Mouse (Mus musculus) limb, embryonic 10.5 days (tissue): ENCODE results near the gene Rnf185. TPM values are rescaled to one million over a fixed set of nuclear protein-coding genes. Genes with fewer than 3 reads are reported as not detected.
A peak's percentile ranks its signal among the peaks of the same experiment; 100 is the strongest.

Experiments
- DNase-seq: peaks from one replicate; pipeline ENCODE4 v3.0.0-alpha.2; 2017; ENCODE audit warnings: low spot score
- H3K27ac ChIP-seq: fragments of 300-500 bp; sonication (generic); 2 replicates; pipeline ENCODE4 v1.5.1; 2016; ENCODE audit warnings: mild to moderate bottlenecking
- H3K27me3 ChIP-seq: fragments of 300-500 bp; sonication (generic); 2 replicates; pipeline ENCODE4 v1.6.1; 2016; ENCODE audit warnings: low read depth, mild to moderate bottlenecking; ENCODE audit not compliant: poor library complexity, severe bottlenecking
- H3K36me3 ChIP-seq: fragments of 300-500 bp; sonication (generic); 2 replicates; pipeline ENCODE4 v1.6.1; 2016; ENCODE audit warnings: mild to moderate bottlenecking, moderate library complexity
- H3K4me1 ChIP-seq: fragments of 300-500 bp; sonication (generic); 2 replicates; pipeline ENCODE4 v1.6.1; 2016
- H3K4me3 ChIP-seq: fragments of 300-500 bp; sonication (generic); 2 replicates; pipeline ENCODE4 v1.5.1; 2016; ENCODE audit warnings: mild to moderate bottlenecking, moderate library complexity
- H3K9me3 ChIP-seq: fragments of 300-500 bp; sonication (generic); replicated peaks from 2 replicates; pipeline ENCODE4 v1.6.1; 2016; ENCODE audit warnings: mild to moderate bottlenecking
- WGBS: fragments of 180-500 bp; shearing (Covaris S2); methylation state at CpG from one replicate; pipeline ENCODE4 v1.1.7; 2016; 5-methylcytosine and 5-hydroxymethylcytosine counted together
- polyA plus RNA-seq: library from polyadenylated mRNA; unstranded; fragments of >200 nt; fragmentation: Nextera tagmentation; extraction: Ambion mirVana; gene quantifications from 2 replicates; pipeline ENCODE4 v1.2.1, GENCODE M21; 2016

The Rnf185 gene
- polyA plus RNA-seq, 1 experiment from 2014 or later: 47.1 TPM

DNA sequence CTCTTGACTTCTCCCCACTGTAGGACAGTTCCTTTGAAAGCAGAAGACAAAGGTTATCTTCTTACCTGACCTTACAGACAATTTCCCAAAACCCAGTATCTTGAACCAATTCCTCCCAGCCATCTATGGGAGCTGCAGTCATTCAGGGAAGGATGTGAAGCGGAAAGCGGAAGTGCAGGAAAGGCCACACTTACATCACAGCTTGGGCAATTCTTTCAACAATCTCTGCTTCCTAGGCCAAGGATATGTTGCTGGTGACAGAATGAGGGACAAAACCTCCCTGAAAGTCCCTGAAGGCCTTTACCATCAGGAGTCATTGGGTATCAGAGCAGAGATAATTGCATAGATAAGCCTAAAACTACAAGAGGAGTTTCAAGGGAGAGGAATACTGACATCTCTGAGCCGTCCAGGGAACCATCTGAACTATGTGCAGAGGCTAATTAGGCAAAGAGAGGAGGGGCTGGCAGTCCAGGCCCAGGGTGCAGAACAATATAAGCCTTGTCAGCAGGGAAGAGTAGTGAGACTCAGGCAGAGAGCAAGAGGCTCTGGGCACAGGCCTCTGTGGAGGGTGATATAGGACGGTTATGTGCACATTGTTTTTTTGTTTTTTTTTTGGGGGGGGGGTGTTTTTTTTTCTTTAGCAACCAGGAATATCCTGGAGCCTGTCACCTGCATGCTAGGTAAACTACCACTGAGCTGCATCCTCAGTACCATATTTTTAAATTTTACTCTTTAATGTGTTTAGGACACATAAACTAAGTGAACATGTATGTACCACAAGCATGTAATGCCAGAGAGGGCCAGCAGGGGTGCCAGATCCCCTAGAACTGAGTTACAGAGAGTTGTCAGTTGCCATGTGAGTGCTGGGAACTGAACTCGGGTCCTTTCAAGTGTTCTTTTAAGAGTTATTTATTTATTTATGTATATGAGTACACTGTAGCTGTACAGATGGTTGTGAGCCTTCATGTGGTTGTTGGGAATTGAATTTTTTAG lies 69.3 kb downstream of the Rnf185 start:
- Histone ChIP-seq H3K9me3 (no peaks in the 10 kb centered on the region), H3K4me1 (0 out of 2 replicates have a peak, but pooled peaks cover 4% of the 10 kb centered on the region), H3K4me3 (no peak overlapping the region), H3K27me3 (no peaks in the 10 kb centered on the region), H3K36me3 (peaks cover 13% of the 10 kb centered on the region), H3K27ac (no peak overlapping the region)
- DNase-seq: no peak
- WGBS: 83% methylated on average over 5 of the region's 5 CpGs

DNA sequence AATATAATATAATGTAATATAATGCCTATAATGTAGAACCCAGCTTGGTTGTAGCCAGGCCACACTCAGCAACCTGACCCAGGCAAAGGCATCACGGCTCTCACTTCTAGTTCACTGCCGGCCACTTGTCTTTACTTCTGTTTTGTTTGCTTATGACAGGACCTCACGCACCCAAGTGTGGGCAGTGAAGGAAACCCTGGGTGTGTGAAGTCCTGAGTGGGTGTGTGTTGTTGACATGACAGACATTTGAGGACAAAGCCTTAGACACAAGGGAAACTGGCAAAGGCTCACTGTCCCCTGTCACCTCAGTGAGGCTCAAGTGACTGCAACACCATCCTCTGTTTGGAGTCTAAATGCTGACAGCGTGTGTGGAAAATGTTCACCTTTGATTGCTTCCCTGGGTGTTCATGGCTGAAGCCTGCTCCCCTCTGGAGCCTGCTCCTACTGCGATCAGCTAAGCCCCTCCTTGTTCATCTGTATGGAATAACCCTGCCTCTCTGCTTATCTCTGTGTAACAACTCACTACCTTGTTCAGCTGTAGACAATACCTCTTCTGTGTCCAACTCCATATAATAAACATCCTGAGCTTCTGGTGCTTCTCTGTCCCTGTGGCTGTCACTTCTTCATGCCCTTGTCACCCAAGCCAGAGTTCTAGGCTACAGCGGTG lies 70.9 kb downstream of the Rnf185 start:
- H3K27ac ChIP-seq: no peak overlapping the region
- H3K9me3 ChIP-seq: no peaks in the 10 kb centered on the region
- WGBS: 94% methylated on average over 6 of the region's 6 CpGs
- DNase-seq: no peak
- H3K36me3 ChIP-seq: peaks cover 13% of the 10 kb centered on the region
- no peaks in the 10 kb centered on the region for H3K27me3 ChIP-seq
- H3K4me3 ChIP-seq: no peak overlapping the region
- no peaks in the 10 kb centered on the region for H3K4me1 ChIP-seq

DNA sequence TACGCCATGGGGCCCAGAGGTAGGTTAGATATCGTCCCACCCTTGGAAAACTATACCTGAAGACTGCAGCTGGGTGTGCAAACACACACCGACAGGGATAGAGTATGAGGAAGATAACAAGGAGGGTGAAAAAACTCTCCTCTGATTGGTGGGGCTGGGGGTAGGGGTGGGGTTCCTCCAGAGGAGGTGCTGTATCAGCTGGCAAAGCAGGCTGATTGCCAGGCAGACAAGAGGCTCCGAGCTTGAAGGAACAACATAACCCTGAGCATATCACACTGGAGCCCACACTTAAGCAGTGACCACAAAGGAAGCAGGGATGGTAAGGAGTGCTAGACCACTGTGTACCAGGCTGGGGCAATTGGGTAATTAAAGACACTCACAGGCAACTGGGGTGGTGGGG lies 72.7 kb downstream of the Rnf185 start:
- Histone ChIP-seq H3K9me3 (no peaks in the 10 kb centered on the region), H3K27ac (no peak overlapping the region), H3K27me3 (no peaks in the 10 kb centered on the region), H3K36me3 (peaks cover 13% of the 10 kb centered on the region), H3K4me1 (peaks cover 17% of the 10 kb centered on the region), H3K4me3 (no peak overlapping the region)
- DNase-seq: no peak
- WGBS: 90% methylated on average over 4 of the region's 4 CpGs

DNA sequence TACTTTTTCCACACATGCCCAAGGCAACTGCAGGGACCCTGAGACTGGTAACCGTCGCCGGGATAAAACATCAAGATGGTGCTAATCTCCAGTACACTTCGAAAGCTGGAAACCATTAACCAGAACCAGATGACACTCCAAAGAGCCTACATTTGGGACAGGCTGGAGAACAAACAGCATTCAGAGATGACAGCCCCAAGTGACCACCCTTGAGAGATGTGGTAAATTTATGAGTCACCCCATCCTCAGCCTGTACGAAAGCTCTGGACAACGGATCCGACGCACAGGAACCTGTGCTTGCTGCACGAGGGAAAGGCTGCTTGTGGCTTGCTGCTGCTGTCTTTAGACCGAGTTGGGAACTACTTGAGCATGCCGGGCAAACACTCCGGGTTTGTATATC lies 77.4 kb downstream of the Rnf185 start:
- peaks cover 54% of the 10 kb centered on the region for H3K4me1 ChIP-seq
- WGBS: 35% methylated on average over 12 of the region's 12 CpGs
- no peaks in the 10 kb centered on the region for H3K9me3 ChIP-seq
- no peaks in the 10 kb centered on the region for H3K27me3 ChIP-seq
- DNase-seq: peak; percentile 46
- peak overlapping the region; percentile 36 for H3K4me3 ChIP-seq
- H3K27ac ChIP-seq: peak overlapping the region; percentile 82
- H3K36me3 ChIP-seq: no peaks in the 10 kb centered on the region

DNA sequence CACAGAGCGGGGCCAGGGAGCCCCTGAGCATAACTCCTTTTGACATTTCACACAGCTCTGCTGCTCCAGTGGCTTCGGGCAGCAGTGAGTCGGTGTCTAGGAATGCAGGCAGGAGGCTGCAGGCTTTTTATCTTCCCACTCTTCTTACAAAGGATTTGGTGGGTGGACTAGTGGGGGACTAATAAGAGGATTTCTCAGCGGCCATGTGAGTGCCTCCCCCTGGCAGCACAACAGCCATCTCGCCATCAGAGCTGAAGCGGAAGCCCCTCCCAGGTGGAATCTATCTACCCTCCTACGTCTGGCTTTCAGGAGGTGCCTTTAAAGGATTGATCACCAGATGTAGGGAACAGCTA lies 77.9 kb downstream of the Rnf185 start:
- Histone ChIP-seq H3K4me3 (peak overlapping the region; percentile 36), H3K9me3 (no peaks in the 10 kb centered on the region), H3K27me3 (no peaks in the 10 kb centered on the region), H3K4me1 (peaks cover 58% of the 10 kb centered on the region), H3K27ac (peak overlapping the region; percentile 82), H3K36me3 (no peaks in the 10 kb centered on the region)
- WGBS: 6% methylated on average over 7 of the region's 7 CpGs
- DNase-seq: peak; percentile 68

DNA sequence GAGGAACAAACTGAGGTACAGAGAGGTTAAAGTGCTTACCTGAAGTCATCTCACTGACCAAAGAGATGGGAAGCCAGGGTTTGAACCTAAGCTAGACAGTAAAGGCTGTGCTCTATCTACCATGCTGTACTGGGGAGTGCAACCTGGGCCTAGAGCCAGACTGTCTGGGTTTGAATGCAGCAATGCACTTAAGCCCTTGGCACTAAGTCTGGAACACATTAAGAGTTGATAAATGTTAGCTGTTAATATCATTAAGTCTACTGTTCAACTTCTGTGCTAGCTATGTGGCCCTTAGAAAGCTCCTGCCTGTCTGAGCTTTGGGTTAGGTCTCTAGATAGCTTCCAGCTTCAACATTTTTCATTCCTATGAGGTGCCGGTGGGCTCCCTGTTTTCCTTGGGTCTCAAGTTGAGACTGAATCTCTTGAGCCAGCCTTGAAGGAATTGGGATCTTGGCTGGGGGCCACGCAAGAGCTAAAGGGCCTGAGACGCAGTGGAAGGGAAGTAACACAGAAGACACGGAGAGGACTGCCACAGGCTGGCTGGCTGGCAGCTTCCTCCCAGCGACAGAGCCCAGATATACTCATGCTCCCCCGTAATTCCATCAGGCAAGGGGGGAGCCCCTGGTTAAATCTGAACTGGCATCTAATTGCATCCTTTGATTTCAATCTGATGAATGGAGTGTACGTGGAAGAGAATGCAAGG lies 78.4 kb downstream of the Rnf185 start:
- no peak for DNase-seq
- peak overlapping the region; percentile 36 for H3K4me3 ChIP-seq
- WGBS: 23% methylated on average over 7 of the region's 7 CpGs

DNA sequence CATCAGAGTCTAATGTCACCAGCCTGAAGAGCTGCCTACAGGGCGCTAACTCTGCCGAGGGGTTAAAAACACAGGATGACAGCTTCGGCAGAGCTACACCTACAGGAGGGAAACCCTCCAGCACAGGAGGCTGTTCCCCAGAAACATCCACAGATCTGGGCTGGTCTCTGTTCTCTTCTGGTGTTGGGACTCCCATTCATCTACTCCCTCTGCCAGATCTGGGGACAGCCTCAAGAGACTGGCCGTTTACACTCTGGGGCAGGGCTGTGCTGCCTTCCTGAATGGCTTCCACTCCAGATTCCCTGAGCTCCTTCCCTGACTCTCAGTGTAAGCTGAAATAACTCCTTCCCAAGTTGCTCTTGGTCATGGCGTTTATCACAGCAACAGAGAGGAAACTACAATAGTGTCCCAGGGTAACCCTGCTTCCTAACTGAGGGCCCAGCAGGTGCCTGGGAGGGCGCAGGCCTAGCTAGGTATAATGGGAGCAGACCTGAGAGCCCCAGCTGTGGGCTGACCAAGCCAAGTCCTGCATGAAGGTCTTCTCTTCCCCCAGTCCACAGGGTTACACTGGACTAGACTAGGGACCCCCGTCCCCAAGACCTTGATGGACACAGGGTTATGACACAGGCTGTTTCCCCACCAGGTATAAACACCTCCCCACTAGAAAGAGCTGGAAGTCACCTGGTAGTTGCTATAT lies 80.4 kb downstream of the Rnf185 start:
- H3K36me3 ChIP-seq: no peaks in the 10 kb centered on the region
- 24% methylated on average over 7 of the region's 7 CpGs for WGBS
- H3K4me1 ChIP-seq: peaks cover 64% of the 10 kb centered on the region
- H3K4me3 ChIP-seq: peak overlapping the region; percentile 61
- no peak for DNase-seq
- peak overlapping the region; percentile 85 for H3K27ac ChIP-seq
- no peaks in the 10 kb centered on the region for H3K9me3 ChIP-seq
- no peaks in the 10 kb centered on the region for H3K27me3 ChIP-seq

More for the DNA sequence above, 78.4 kb downstream of the Rnf185 start:
- Histone ChIP-seq H3K9me3 (no peaks in the 10 kb centered on the region), H3K36me3 (no peaks in the 10 kb centered on the region), H3K4me1 (peaks cover 64% of the 10 kb centered on the region), H3K27ac (peak overlapping the region; percentile 82), H3K27me3 (no peaks in the 10 kb centered on the region)

DNA sequence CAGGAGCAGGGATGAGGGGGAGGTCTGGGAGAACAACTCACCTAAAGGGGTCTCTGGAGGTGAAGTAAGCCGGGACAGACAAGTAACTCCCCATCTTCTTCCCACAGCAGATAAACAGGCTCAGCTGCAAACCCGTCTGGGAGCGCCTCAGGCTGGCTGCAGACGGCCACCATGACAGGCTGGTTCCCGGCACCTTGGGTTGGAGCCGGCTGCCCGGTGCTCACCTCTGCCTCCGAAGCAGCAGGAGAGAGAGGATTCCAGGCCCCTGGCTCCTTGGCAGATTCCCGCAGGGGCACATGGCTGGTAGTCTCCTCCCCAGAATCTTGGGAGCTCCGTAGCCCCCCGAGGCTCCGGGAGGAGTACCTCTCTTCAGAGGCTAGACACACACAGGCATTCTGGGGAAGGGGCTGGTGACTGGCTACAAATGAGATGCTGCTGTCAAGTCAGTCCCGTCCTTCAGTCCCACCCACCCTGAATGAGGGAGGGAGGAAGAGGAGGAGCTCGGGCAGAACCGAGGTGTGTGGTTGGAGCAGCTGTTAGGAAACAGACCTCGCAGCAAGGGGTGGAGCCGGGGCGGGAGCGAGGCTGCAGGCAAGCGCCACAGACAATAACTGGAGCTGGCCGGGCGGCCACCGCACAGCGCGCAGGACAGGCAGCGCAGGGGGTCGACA lies 81.1 kb downstream of the Rnf185 start:
- no peaks in the 10 kb centered on the region for H3K9me3 ChIP-seq
- peak; percentile 92 for DNase-seq
- 3% methylated on average over 27 of the region's 27 CpGs for WGBS
- H3K4me3 ChIP-seq: peak overlapping the region; percentile 61
- peak overlapping the region; percentile 85 for H3K27ac ChIP-seq
- no peaks in the 10 kb centered on the region for H3K27me3 ChIP-seq
- peaks cover 64% of the 10 kb centered on the region for H3K4me1 ChIP-seq
- 0 out of 2 replicates have a peak, but pooled peaks cover 2% of the 10 kb centered on the region for H3K36me3 ChIP-seq

DNA sequence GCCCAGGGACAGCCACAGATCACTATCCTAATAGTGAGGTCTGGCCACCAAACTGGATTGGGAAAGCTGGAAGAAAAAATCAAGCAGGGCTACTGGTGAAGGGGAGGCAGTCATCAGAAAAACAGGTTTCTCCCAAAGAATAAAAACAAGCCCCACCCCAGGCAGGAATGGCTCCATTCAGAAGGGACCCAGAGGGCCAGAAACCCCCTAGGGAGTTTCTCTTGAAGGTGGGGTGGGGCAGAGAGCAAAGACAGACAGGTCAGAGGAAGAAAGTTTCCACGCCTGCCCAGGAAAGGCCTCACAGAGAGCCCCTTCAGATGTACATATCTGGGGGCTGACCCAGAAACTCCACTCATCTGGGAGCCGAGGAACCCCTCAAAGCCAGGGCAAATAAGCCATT lies 82.0 kb downstream of the Rnf185 start:
- 76% methylated on average over 2 of the region's 2 CpGs for WGBS
- Histone ChIP-seq H3K9me3 (no peaks in the 10 kb centered on the region), H3K4me3 (peak overlapping the region; percentile 61), H3K27me3 (no peaks in the 10 kb centered on the region), H3K4me1 (peaks cover 55% of the 10 kb centered on the region), H3K36me3 (0 out of 2 replicates have a peak, but pooled peaks cover 2% of the 10 kb centered on the region), H3K27ac (0 out of 2 replicates have a peak overlapping the region, but pooled peaks have one; percentile 85)
- DNase-seq: no peak

DNA sequence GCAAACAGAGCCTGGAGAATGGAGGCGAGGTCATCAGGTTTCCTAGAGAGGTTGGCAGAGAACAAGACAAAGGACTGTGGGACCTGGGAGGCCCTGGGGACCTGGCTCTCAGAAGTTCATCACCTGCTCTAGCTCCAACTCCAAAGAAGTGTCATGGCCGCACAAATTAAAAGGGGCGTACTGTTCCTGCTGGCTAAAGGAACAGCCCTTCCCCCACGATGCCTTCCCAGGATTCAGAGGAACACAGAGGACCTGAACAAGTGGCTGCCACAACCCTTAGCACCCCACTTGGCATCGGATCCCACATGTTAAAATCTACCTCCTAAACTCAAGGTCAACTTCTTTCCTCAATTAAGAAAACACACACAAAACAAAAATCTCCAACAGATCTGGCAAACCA lies 82.7 kb downstream of the Rnf185 start:
- no peak overlapping the region for H3K4me3 ChIP-seq
- 0 out of 2 replicates have a peak, but pooled peaks cover 2% of the 10 kb centered on the region for H3K36me3 ChIP-seq
- no peaks in the 10 kb centered on the region for H3K27me3 ChIP-seq
- H3K27ac ChIP-seq: 0 out of 2 replicates have a peak overlapping the region, but pooled peaks have one; percentile 19
- no peaks in the 10 kb centered on the region for H3K9me3 ChIP-seq
- WGBS: 79% methylated on average over 5 of the region's 5 CpGs
- H3K4me1 ChIP-seq: peaks cover 48% of the 10 kb centered on the region
- no peak for DNase-seq

DNA sequence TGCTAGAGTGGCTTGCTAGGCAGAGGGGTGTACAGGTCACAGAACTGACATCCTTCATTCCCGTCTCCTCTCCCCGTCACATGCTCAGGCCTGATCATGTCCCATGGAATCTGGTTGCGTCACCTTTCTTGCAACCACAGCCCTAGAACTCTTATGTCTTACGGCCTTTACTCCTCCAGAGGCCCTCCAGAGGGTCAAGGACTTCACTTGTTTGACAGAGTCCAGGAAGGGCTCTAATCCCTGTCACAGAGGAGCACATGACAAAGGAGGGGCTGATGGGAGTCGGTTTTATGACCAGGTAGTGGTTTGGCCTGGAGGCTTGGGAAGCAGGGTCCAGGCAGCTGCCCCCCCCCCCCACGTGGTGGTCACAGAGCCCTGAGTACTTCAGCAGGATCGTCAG lies 83.2 kb downstream of the Rnf185 start:
- Histone ChIP-seq H3K27ac (0 out of 2 replicates have a peak overlapping the region, but pooled peaks have one; percentile 19), H3K4me1 (peaks cover 43% of the 10 kb centered on the region), H3K4me3 (no peak overlapping the region), H3K36me3 (0 out of 2 replicates have a peak, but pooled peaks cover 2% of the 10 kb centered on the region), H3K9me3 (no peaks in the 10 kb centered on the region), H3K27me3 (no peaks in the 10 kb centered on the region)
- WGBS: 32% methylated on average over 7 of the region's 7 CpGs
- DNase-seq: no peak

DNA sequence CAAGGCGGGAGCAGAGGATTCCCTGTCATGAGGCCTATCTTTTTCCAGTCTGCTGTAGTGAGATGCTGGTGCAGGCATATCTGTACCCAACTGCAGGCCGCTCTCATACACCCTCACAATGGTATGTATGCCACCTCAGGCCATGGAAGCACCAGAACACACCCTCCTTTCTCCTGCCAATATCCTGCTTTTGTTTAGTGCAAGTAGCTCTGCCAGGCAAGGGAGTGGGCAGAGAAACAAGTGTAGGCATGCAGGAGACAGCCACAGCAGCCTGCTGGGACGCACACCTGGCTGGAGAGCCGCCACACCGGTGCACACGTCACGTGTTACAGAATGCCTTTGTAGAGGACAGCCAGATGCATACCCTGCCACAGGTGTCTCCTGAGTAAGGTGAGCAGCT lies 85.8 kb downstream of the Rnf185 start:
- no peak for DNase-seq
- Histone ChIP-seq H3K27ac (no peak overlapping the region), H3K36me3 (peaks cover 12% of the 10 kb centered on the region; the same call in 1 of the 2 replicates), H3K4me3 (no peak overlapping the region), H3K4me1 (peaks cover 26% of the 10 kb centered on the region), H3K27me3 (no peaks in the 10 kb centered on the region), H3K9me3 (no peaks in the 10 kb centered on the region)
- 93% methylated on average over 7 of the region's 7 CpGs for WGBS
